Mouse (Mus musculus): ENCODE measurements around the gene Cx3cr1. TPM values are rescaled to one million over a fixed set of nuclear protein-coding genes. Genes with fewer than 3 reads are reported as not detected.

The Cx3cr1 gene
- polyA plus RNA-seq, 1 experiment from 2014 or later = not detected

DNA sequence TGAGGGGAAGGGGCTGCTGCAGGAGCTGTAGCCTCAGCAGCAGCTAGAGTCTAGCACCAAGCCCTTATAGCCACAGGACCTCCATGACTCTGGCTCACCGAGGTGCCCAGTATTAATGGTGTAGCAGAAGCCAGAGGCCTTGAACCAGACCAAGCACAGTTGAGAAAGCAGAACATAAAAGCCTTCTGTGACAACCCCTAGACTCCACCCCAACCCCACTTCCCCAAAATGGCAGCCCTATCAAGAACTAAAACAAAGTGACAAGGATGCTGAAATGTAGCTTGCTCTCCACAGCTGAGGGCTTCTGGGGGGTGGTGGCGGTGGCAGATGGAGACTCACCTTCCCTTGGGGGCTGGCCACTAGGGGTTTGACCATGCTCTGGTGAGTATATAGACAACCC lies 31.5 kb upstream of the Cx3cr1 start:
- no peak for DNase-seq (ENCODE audit: low read depth, low spot score)
- ChIA-PET CTCF (interaction anchor here (2.1 kb wide), 1 partner anchor 28 kb away, joined by 6 read pairs; no protein-coding TSS in a partner anchor), POLR2A (no interaction called here)
- TF ChIP-seq CTCF (IDR thresholded peaks at IDR 0.05) = no peak
- no peak for ATAC-seq
- in situ Hi-C loops (cut with MboI; ENCODE audit: low pct_unique_long_range_greater_than_20kb) = no loop called here
- peaks cover 18% of the 10 kb centered on the region for H3K27me3 ChIP-seq

DNA sequence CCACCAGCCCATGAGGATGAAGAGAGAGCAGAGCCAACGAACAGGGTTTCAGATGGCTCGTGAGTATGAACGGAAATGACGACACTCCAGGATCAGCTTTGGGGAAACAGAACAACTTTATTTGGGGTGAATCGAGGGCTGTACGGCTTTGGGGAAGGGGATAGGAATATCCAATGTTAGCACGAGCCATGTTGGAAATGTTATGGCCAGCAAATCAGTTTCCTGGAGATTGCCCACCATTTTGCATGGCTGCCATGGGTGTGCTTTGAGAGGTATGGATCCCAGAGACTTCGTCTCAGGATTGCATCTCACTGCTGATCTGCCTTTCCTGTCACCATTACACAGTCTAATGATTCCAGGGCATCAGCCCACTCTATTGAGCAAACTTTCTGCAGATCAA lies 29.6 kb upstream of the Cx3cr1 start:
- ChIA-PET POLR2A (no interaction called here), CTCF (interaction anchor here (0.9 to 2.1 kb wide), 12 partner anchors 10 to 138 kb away, joined by 3 to 10 read pairs (median 4); partner anchors contain the start of gene Slc25a38)
- no peak for TF ChIP-seq CTCF (IDR thresholded peaks at IDR 0.05)
- peaks cover 21% of the 10 kb centered on the region for H3K27me3 ChIP-seq
- DNase-seq (ENCODE audit: low read depth, low spot score) (no peak), ATAC-seq (no peak)
- in situ Hi-C loops (cut with MboI; ENCODE audit: low pct_unique_long_range_greater_than_20kb) = loop anchor here (5.0 kb wide), 1 partner anchor 72 kb away; no protein-coding TSS in a partner anchor

DNA sequence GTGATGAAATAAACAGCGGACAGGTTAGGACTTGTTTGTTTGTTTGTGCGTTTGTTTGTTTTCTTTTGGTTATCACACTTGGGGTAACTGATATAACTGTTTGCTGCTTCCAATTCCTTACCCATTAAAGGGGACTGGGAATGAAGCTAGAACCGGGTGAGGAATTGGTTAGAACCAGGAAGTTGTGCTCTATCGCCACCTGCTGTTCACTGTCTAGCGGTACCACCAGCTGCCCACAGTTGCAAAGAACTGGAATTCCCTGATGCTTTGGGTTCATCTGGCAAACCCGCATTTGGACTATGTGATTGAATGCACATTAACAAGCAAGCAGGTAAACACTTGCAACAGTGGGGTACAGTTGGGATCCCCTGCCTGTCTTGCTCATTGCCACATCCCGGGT lies 29.0 kb upstream of the Cx3cr1 start:
- DNase-seq (ENCODE audit: low read depth, low spot score) = peak; percentile 3
- CTCF ChIA-PET = interaction anchor here (0.5 to 1.9 kb wide), 15 partner anchors 10 to 137 kb away, joined by 3 to 10 read pairs (median 3); partner anchors contain the start of gene Slc25a38
- POLR2A ChIA-PET = no interaction called here
- peak; percentile 88 for TF ChIP-seq CTCF (IDR thresholded peaks at IDR 0.05)
- ATAC-seq = no peak
- peaks cover 26% of the 10 kb centered on the region for H3K27me3 ChIP-seq
- in situ Hi-C loops (cut with MboI; ENCODE audit: low pct_unique_long_range_greater_than_20kb) = loop anchor here (5.0 kb wide), 1 partner anchor 71 kb away; no protein-coding TSS in a partner anchor

DNA sequence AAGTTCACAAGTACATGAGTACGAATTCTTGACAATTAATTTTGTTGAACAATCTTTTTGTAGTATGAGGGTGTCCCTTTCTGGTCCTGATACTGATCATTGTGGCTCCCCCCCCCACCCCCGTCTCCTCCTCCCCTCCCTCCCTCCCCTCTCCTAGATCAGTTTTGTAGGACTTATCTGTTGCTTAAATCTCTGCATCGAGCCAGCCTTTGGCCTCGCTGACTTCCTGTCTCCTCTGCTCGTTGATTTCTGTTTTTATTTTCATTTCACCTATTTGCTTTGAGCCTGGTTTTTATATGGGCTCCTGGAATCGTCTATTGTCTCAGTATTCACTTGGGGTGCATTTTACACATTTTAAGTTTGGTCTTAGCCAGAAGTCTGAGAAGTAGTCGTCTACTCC lies 26.2 kb upstream of the Cx3cr1 start:
- ChIA-PET CTCF (no interaction called here), POLR2A (no interaction called here)
- no peak for TF ChIP-seq CTCF (IDR thresholded peaks at IDR 0.05)
- peaks cover 26% of the 10 kb centered on the region for H3K27me3 ChIP-seq
- no peak for ATAC-seq
- in situ Hi-C loops (cut with MboI; ENCODE audit: low pct_unique_long_range_greater_than_20kb) = loop anchor here (5.0 kb wide), 1 partner anchor 69 kb away; no protein-coding TSS in a partner anchor
- DNase-seq (ENCODE audit: low read depth, low spot score) = no peak

DNA sequence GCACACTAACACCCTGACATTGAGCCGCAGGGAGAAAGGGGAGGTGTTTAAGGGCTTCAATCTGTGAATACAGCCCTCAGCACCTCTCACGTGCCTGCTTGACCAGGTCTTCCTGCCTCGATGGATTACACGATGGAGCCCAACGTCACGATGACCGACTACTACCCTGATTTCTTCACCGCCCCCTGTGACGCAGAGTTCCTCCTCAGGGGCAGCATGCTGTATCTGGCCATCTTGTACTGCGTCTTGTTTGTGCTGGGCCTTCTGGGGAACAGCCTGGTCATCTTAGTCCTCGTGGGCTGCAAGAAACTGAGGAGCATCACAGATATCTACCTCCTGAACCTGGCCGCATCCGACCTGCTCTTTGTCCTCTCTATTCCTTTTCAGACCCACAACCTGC lies 24.0 kb upstream of the Cx3cr1 start:
- H3K27me3 ChIP-seq = peaks cover 18% of the 10 kb centered on the region
- no peak for TF ChIP-seq CTCF (IDR thresholded peaks at IDR 0.05)
- CTCF ChIA-PET = no interaction called here
- DNase-seq (ENCODE audit: low read depth, low spot score) (no peak), ATAC-seq (no peak)
- in situ Hi-C loops (cut with MboI; ENCODE audit: low pct_unique_long_range_greater_than_20kb) = no loop called here
- POLR2A ChIA-PET = no interaction called here

DNA sequence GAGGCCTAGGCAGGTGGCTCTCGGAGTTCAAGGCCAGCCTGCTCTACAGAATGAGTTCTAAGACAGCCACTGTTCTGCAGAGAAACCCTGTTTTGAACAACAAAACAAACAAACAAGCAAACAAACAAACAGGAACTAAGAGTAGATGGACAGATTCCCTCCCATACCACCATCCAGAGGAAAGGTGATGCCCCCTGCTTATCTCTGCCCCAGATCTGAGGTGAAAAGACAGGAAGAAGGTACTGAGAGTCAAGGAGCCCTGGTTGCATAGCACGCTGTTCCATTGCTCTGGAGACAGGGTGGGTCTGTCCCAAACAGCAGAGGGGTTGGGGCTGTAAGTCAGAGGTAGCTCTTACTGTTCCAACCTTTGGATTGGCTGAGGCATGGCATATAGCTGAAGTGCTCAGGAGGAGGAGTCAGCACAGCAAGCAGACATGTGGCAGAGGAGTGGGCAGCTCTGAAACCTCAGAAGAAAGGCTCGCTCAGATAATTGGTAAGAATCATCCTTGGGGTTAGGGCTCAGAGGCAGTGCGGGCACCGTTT lies 22.1 kb upstream of the Cx3cr1 start, which contains the start of gene Ccr8:
Gene Ccr8, plus strand, starts transcription at position 419 of the 543 bp plus-strand sequence.
- CTCF ChIA-PET = no interaction called here
- POLR2A ChIA-PET = no interaction called here
- in situ Hi-C loops (cut with MboI; ENCODE audit: low pct_unique_long_range_greater_than_20kb) = no loop called here
- no peak for TF ChIP-seq CTCF (IDR thresholded peaks at IDR 0.05)
- DNase-seq (ENCODE audit: low read depth, low spot score) = no peak
- H3K27me3 ChIP-seq = peaks cover 8% of the 10 kb centered on the region
- ATAC-seq = no peak

DNA sequence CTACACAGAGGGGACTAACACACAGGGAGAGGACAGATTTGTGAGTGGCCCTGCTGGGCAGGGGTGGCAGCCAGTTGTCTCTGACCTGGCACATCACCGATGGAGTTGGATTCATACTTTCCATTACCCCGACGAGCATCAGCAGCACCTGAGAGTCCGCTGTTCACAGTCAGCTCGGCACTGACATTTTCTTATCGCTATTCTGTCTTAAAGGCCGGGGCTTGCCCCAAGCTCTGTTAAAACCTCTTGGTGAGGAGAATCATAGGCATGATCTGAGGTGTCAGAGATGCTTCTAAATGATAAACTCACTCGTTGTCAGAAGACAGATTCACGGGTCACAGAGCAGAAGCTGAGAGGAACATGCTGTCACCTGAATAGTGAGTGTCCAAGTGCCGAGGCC lies 21.4 kb upstream of the Cx3cr1 start:
- ATAC-seq = no peak
- DNase-seq (ENCODE audit: low read depth, low spot score) = no peak
- POLR2A ChIA-PET = no interaction called here
- peaks cover 11% of the 10 kb centered on the region for H3K27me3 ChIP-seq
- TF ChIP-seq CTCF (IDR thresholded peaks at IDR 0.05) = no peak
- CTCF ChIA-PET = interaction anchor here (0.8 kb wide), 1 partner anchor 11 kb away, joined by 4 read pairs; no protein-coding TSS in a partner anchor
- in situ Hi-C loops (cut with MboI; ENCODE audit: low pct_unique_long_range_greater_than_20kb) = no loop called here

DNA sequence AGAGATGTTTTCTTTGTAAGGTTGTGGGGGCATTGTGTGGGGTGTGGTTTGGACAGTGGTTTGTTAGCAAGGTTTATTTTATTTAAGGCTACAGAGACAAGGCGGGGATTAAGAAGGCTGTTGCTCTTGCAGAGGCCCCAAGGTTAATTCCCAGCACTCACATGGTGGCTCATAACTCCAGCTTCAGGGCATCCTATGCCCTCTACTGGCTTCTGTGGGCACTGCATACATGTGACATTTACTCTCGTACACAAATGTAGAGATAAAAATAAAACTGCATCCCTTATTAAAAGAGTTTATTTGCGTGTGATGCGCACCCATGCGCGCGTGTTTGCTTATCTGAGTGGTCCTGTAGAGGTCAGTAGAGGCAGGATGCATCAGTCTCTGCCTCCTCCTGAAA lies 19.4 kb upstream of the Cx3cr1 start:
- DNase-seq (ENCODE audit: low read depth, low spot score) = no peak
- in situ Hi-C loops (cut with MboI; ENCODE audit: low pct_unique_long_range_greater_than_20kb) = no loop called here
- CTCF ChIA-PET = interaction anchor here (1.8 kb wide), 1 partner anchor 9 kb away, joined by 5 read pairs; no protein-coding TSS in a partner anchor
- POLR2A ChIA-PET = no interaction called here
- ATAC-seq = no peak
- H3K27me3 ChIP-seq = peaks cover 11% of the 10 kb centered on the region
- TF ChIP-seq CTCF (IDR thresholded peaks at IDR 0.05) = peak; percentile 38

DNA sequence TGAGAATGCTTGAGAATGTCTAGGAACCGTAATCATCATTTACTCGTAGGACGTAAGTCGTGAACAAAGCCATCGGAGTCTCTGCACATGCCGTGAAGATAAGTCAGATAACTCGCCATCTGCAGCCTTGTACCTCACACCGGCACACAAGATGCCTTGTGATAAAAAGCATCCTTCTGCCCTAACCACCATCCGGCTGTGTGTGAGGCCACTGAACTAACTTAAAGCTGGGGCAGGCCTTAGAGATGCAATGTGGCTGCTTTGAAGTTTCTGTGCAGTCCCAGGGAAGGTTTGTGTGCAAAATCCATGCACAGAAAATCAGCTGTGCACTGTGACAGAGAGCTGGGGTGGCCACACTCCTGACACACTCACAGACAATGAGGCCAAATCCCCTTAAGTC lies 14.7 kb upstream of the Cx3cr1 start:
- POLR2A ChIA-PET = no interaction called here
- in situ Hi-C loops (cut with MboI; ENCODE audit: low pct_unique_long_range_greater_than_20kb) = no loop called here
- TF ChIP-seq CTCF (IDR thresholded peaks at IDR 0.05) = no peak
- ATAC-seq (no peak), DNase-seq (ENCODE audit: low read depth, low spot score) (no peak)
- CTCF ChIA-PET = interaction anchor here (1.5 kb wide), 1 partner anchor 64 kb away, joined by 3 read pairs; no protein-coding TSS in a partner anchor
- peaks cover 11% of the 10 kb centered on the region for H3K27me3 ChIP-seq

DNA sequence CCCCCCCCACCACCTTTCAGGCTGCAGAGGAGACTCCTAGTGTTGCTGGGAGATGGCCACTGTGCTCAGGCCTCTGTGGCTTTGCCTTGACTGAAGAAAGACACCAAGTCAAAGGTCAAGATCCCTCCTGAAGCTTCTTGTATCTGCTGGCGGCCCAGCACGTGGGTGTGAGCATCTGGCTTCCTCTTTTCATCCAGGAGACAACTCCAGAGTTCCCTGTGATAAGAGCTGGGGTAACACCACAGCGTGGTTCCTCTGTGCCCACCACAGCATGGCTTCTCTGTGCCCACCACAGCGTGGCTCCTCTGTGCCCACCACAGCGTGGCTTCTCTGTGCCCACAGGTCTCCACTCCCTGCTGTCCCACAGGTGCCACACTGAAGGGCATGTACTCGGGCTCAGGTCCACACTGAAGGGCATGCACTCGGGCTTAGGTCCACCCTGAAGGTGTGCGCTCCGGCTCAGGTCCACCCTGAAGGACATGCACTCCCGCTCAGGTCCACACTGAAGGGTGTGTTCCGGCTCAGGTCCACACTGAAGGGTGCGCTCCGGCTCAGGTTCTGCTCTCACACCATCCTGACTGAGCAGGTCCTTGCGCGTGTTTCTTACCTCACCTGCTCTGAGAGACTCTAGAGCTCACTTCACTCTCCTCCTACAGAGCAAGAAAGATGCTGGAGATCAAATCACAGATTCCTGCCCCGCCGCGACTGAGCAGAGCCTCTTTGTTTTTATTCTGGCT lies 13.6 kb upstream of the Cx3cr1 start:
- ChIA-PET CTCF (interaction anchor here (1.5 kb wide), 1 partner anchor 63 kb away, joined by 3 read pairs; no protein-coding TSS in a partner anchor), POLR2A (no interaction called here)
- in situ Hi-C loops (cut with MboI; ENCODE audit: low pct_unique_long_range_greater_than_20kb) = no loop called here
- ATAC-seq (no peak), DNase-seq (ENCODE audit: low read depth, low spot score) (no peak)
- no peak for TF ChIP-seq CTCF (IDR thresholded peaks at IDR 0.05)
- peaks cover 21% of the 10 kb centered on the region for H3K27me3 ChIP-seq

DNA sequence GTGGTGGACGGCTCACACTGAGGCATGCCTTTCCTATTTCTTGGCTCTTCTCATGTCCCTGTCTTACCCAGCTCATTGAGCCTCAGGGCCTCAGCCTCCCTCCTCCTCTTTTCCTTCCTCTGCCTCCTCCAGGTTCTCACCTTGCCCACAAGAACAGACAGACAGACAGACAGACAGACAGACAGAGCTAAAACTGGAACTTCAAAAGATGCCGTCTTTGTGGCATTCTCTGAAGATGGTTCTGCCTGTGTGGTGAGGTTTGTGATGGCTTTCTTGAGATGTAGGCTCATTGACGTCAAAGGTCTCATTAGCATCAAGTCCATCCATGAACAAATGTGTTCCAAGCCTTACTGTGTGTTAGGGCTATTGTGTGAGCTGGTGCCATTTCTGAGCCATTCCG lies 13.0 kb upstream of the Cx3cr1 start:
- in situ Hi-C loops (cut with MboI; ENCODE audit: low pct_unique_long_range_greater_than_20kb) = no loop called here
- ChIA-PET CTCF (interaction anchor here (0.8 kb wide), 1 partner anchor 16 kb away, joined by 4 read pairs; no protein-coding TSS in a partner anchor), POLR2A (no interaction called here)

More for the DNA sequence above, 13.0 kb upstream of the Cx3cr1 start:
- ATAC-seq (no peak), DNase-seq (ENCODE audit: low read depth, low spot score) (no peak)
- peaks cover 23% of the 10 kb centered on the region for H3K27me3 ChIP-seq
- TF ChIP-seq CTCF (IDR thresholded peaks at IDR 0.05) = no peak

Measured in Patski (cell line).